Mouse (Mus musculus) thymus, postnatal 14 days (tissue): ENCODE measurements around the gene Znhit6.

Source experiments
- DNase-seq: peaks from one replicate; pipeline ENCODE4 v3.0.0; 2021

The Znhit6 gene

GRCm38 (mm10) chr3:145647416-145647815 is 71.4 kb downstream of the Znhit6 start:
- DNase-seq = no peak

- no peak for DNase-seq
These were observed 72.3 kb downstream of the Znhit6 start for GRCm38 (mm10) chr3:145648097-145648931.

- no peak for DNase-seq
These were observed 73.2 kb downstream of the Znhit6 start for GRCm38 (mm10) chr3:145648991-145649851.

GRCm38 (mm10) chr3:145649852-145650202 is 73.8 kb downstream of the Znhit6 start, which contains the start of gene Ccn1:
Gene Ccn1, minus strand, starts transcription at chr3:145649981.
- no peak for DNase-seq

GRCm38 (mm10) chr3:145650298-145651011 is 74.5 kb downstream of the Znhit6 start:
- DNase-seq = no peak

GRCm38 (mm10) chr3:145651029-145651977 is 75.3 kb downstream of the Znhit6 start:
- no peak for DNase-seq

- no peak for DNase-seq
These were observed 75.9 kb downstream of the Znhit6 start for GRCm38 (mm10) chr3:145651978-145652321.

- DNase-seq = no peak
These were observed 76.5 kb downstream of the Znhit6 start for GRCm38 (mm10) chr3:145652322-145653131.

GRCm38 (mm10) chr3:145653191-145653940 is 77.4 kb downstream of the Znhit6 start:
- no peak for DNase-seq

- no peak for DNase-seq
These were observed 78.0 kb downstream of the Znhit6 start for GRCm38 (mm10) chr3:145654028-145654427.
